Mouse (Mus musculus) neural tube, embryonic 11.5 days (tissue): ENCODE data around the gene Mecom. TPM values are rescaled to one million over a fixed set of nuclear protein-coding genes. Genes with fewer than 3 reads are reported as not detected.
"Not testable (repeated sequence)": the region's sequence is repeated elsewhere in the genome, so short reads cannot be mapped to it uniquely, and the experiment has no call there.

Experiments
- ATAC-seq: fragments of 200-750 bp; cut with Nextera tagmentation; 2 replicates; pipeline ENCODE4 v1.8.0; 2017; ENCODE audit warnings: moderate number of reproducible peaks, mild to moderate bottlenecking, moderate TSS enrichment, moderate library complexity; ENCODE audit not compliant: insufficient read depth, low FRiP score, low TSS enrichment
- DNase-seq: peaks from one replicate; pipeline ENCODE4 v3.0.0-alpha.2; 2015; ENCODE audit warnings: low spot score
- H3K27ac ChIP-seq: fragments of 300-500 bp; sonication (generic); 2 replicates; pipeline ENCODE4 v1.5.1; 2014; ENCODE audit warnings: low read depth, mild to moderate bottlenecking, low read length
- H3K27me3 ChIP-seq: fragments of 300-500 bp; sonication (generic); 2 replicates; pipeline ENCODE4 v1.6.1; 2014; ENCODE audit warnings: mild to moderate bottlenecking, low read length, mixed read lengths; ENCODE audit not compliant: control insufficient read depth, insufficient read depth
- H3K36me3 ChIP-seq: fragments of 300-500 bp; sonication (generic); 2 replicates; pipeline ENCODE4 v1.6.1; 2014; ENCODE audit warnings: mild to moderate bottlenecking, low read length, moderate library complexity, mixed read lengths; ENCODE audit not compliant: control insufficient read depth, insufficient read depth
- H3K4me1 ChIP-seq: fragments of 300-500 bp; sonication (generic); 2 replicates; pipeline ENCODE4 v1.6.1; 2014; ENCODE audit warnings: low read length, mixed read lengths; ENCODE audit not compliant: control insufficient read depth, insufficient read depth
- H3K4me2 ChIP-seq: fragments of 300-500 bp; sonication (generic); 2 replicates; pipeline ENCODE4 v1.6.1; 2014; ENCODE audit warnings: low read depth, mild to moderate bottlenecking, moderate library complexity
- H3K4me3 ChIP-seq: fragments of 300-500 bp; sonication (generic); 2 replicates; pipeline ENCODE4 v1.5.1; 2014; ENCODE audit warnings: low read depth, low read length
- H3K9ac ChIP-seq: fragments of 300-500 bp; sonication (generic); 2 replicates; pipeline ENCODE4 v1.6.1; 2014; ENCODE audit warnings: mild to moderate bottlenecking, low read length
- H3K9me3 ChIP-seq: fragments of 300-500 bp; sonication (generic); 2 replicates; pipeline ENCODE4 v1.6.1; 2016; ENCODE audit warnings: low read length; ENCODE audit not compliant: control insufficient read depth
- WGBS: fragments of 180-500 bp; shearing (Covaris S2); extraction: QIAGEN DNeasy Blood & Tissue Kit; methylation state at CpG from one replicate; pipeline ENCODE4 v1.1.7; 2014; 5-methylcytosine and 5-hydroxymethylcytosine counted together
- polyA plus RNA-seq: library from polyadenylated mRNA; unstranded; fragments of >200 nt; fragmentation: Nextera tagmentation; extraction: Ambion mirVana; gene quantifications from 2 replicates; pipeline ENCODE4 v1.2.1, GENCODE M21; 2014

Mecom gene
- polyA plus RNA-seq, 1 experiment from 2014 or later, result 31.8 TPM

DNA sequence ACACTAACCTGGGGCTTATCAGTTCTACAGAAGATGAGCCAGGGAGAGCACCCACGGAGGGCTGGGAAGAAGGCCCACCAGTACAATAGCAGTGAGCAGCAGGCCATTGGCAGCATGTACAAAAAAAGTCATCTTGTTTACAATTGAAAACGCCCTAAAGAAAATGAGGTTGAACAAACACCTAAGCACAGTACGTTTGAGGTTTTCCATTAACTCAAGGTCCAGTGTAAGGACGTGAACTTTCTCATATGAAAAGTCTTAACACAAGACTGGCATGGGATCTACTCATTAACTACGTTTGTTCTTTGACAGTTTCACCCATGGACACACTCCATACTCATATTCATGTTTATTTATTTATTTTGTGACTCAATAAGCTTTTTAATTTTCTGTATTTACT is 118.9 kb downstream of the Mecom start:
- ATAC-seq (no peak), DNase-seq (no peak)
- Histone ChIP-seq H3K4me2 (no peak overlapping the region), H3K9ac (no peak overlapping the region), H3K9me3 (no peaks in the 10 kb centered on the region), H3K36me3 (no peaks in the 10 kb centered on the region), H3K27ac (no peak overlapping the region), H3K4me1 (no peaks in the 10 kb centered on the region), H3K27me3 (no peaks in the 10 kb centered on the region), H3K4me3 (no peak overlapping the region)
- WGBS, result 87% methylated on average over 5 of the region's 5 CpGs

DNA sequence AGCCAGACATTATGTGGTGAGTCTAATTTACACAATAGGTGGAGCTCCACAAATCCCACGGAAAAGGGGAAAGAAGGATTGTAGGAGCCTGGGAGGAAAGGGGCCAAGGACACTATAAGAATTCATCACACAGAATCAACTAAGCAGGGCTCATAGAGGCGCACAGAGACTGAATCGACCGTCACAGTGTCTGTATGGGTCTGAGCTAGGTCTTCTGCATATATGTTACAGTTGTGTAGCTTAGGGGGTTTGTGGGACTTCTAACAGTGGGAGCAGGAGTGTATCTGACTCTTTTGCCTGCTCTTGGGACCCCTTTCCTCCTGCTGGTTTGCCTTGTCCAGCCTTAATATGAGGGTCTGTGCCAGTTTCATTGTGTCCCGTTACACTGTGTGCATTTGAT is 123.8 kb downstream of the Mecom start:
- H3K9me3 ChIP-seq, result no peaks in the 10 kb centered on the region
- 85% methylated on average over 5 of the region's 5 CpGs for WGBS
- ATAC-seq (no peak), DNase-seq (no peak)
- H3K4me3 ChIP-seq, result no peak overlapping the region
- H3K36me3 ChIP-seq, result no peaks in the 10 kb centered on the region
- no peak overlapping the region for H3K4me2 ChIP-seq
- H3K27me3 ChIP-seq, result no peaks in the 10 kb centered on the region
- no peak overlapping the region for H3K27ac ChIP-seq
- H3K9ac ChIP-seq, result no peak overlapping the region
- no peaks in the 10 kb centered on the region for H3K4me1 ChIP-seq

DNA sequence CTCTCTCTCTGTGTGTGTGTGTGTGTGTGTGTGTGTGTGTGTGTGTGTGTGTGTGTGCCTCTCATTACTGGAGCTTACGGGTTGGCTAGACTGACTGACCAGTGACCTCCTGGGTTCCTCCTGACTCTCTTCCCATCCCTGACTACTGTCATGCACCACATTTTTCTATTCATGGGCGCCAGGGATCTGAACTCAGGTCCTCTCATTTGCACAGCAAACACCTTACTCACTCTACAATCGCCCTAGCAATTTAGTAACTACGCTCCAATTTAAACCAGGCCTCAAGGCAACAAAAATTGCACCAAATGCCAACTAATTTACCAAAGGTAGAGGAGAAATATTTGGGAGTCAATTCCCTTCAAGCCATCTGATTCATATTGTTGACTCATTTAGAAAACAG is 125.9 kb downstream of the Mecom start:
- not testable (repeated sequence) for H3K9ac ChIP-seq, H3K4me3 ChIP-seq, ATAC-seq, H3K27me3 ChIP-seq, H3K4me2 ChIP-seq, H3K36me3 ChIP-seq, H3K9me3 ChIP-seq, H3K4me1 ChIP-seq, DNase-seq, H3K27ac ChIP-seq
- WGBS, result 93% methylated on average over 4 of the region's 4 CpGs

- Histone ChIP-seq H3K27ac (no peak overlapping the region), H3K27me3 (no peaks in the 10 kb centered on the region), H3K9ac (no peak overlapping the region), H3K4me2 (no peak overlapping the region), H3K4me3 (no peak overlapping the region), H3K4me1 (no peaks in the 10 kb centered on the region), H3K36me3 (no peaks in the 10 kb centered on the region), H3K9me3 (no peaks in the 10 kb centered on the region)
- ATAC-seq (no peak), DNase-seq (no peak)
- 76% methylated on average over 5 of the region's 5 CpGs for WGBS
These were observed 126.9 kb downstream of the Mecom start for GRCm38 (mm10) chr3:30420899-30421298.

DNA sequence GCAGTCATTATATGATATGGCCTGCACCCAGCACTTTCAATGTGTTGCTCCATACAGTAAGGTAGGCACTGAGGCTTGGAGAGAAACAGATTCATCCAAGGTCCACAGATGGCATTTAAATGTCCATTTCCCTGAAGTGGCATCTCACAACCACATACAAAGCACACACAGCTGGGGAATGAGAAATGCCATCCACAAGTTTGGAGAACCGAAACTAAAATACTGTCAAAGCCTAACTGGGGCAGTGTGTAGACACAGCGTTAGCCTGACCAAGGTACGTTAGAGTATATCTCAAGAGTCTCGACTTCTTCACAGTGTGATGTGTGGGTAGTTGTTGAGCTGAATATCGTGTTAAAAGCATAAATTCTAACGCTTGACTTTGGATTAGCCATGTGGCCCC is 133.6 kb downstream of the Mecom start:
- no peaks in the 10 kb centered on the region for H3K36me3 ChIP-seq
- no peak overlapping the region for H3K4me3 ChIP-seq
- 0 out of 2 replicates have a peak, but pooled peaks cover 2% of the 10 kb centered on the region for H3K4me1 ChIP-seq
- no peak overlapping the region for H3K27ac ChIP-seq
- ATAC-seq (no peak), DNase-seq (no peak)
- H3K9me3 ChIP-seq, result no peaks in the 10 kb centered on the region
- H3K9ac ChIP-seq, result no peak overlapping the region
- no peak overlapping the region for H3K4me2 ChIP-seq
- 91% methylated on average over 6 of the region's 6 CpGs for WGBS
- H3K27me3 ChIP-seq, result no peaks in the 10 kb centered on the region

DNA sequence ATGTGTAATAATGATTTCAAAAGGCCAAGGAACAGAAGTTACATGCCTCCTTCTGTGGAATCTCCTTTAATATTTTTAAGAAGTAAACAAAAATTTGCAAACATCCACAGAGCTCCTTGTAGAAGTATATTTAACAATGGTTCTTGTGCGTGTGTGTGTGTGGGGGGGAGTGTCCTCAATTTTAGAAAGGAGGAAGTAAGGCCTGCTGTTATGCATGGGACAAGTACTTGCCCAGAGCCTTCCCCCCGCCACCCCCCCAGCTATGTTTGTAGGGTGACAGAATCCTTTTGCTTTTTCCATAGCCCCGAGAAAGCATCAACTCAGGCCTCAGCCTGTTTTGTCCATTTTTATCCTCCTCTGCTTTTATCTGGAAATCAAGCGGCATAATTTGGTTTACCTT is 137.0 kb downstream of the Mecom start:
- Histone ChIP-seq H3K4me1 (0 out of 2 replicates have a peak, but pooled peaks cover 2% of the 10 kb centered on the region), H3K9me3 (no peaks in the 10 kb centered on the region), H3K9ac (no peak overlapping the region), H3K4me3 (no peak overlapping the region), H3K27ac (no peak overlapping the region), H3K27me3 (no peaks in the 10 kb centered on the region), H3K36me3 (no peaks in the 10 kb centered on the region), H3K4me2 (no peak overlapping the region)
- DNase-seq (no peak), ATAC-seq (no peak)
- 52% methylated on average over 4 of the region's 4 CpGs for WGBS

- no peaks in the 10 kb centered on the region for H3K4me1 ChIP-seq
- no peak for ATAC-seq
- no peak overlapping the region for H3K9ac ChIP-seq
- H3K36me3 ChIP-seq, result no peaks in the 10 kb centered on the region
- H3K9me3 ChIP-seq, result no peaks in the 10 kb centered on the region
- no peak overlapping the region for H3K4me3 ChIP-seq
- no peak overlapping the region for H3K4me2 ChIP-seq
- no peak overlapping the region for H3K27ac ChIP-seq
- no peak for DNase-seq
- 87% methylated on average over 4 of the region's 4 CpGs for WGBS
- H3K27me3 ChIP-seq, result no peaks in the 10 kb centered on the region
These were observed 143.0 kb downstream of the Mecom start for GRCm38 (mm10) chr3:30404821-30405220.

- DNase-seq (no peak), ATAC-seq (no peak)
- Histone ChIP-seq H3K27me3 (no peaks in the 10 kb centered on the region), H3K4me3 (no peak overlapping the region), H3K9ac (no peak overlapping the region), H3K4me1 (no peaks in the 10 kb centered on the region), H3K27ac (no peak overlapping the region), H3K4me2 (no peak overlapping the region), H3K9me3 (no peaks in the 10 kb centered on the region), H3K36me3 (no peaks in the 10 kb centered on the region)
- 84% methylated on average over 7 of the region's 7 CpGs for WGBS
These were observed 148.9 kb downstream of the Mecom start for GRCm38 (mm10) chr3:30398911-30399310.

- ATAC-seq (no peak), DNase-seq (no peak)
- Histone ChIP-seq H3K9ac (no peak overlapping the region), H3K4me1 (no peaks in the 10 kb centered on the region), H3K36me3 (no peaks in the 10 kb centered on the region), H3K4me3 (no peak overlapping the region), H3K27me3 (no peaks in the 10 kb centered on the region), H3K27ac (no peak overlapping the region), H3K9me3 (no peaks in the 10 kb centered on the region), H3K4me2 (no peak overlapping the region)
- WGBS, result 89% methylated on average over 4 of the region's 4 CpGs
These were observed 152.9 kb downstream of the Mecom start for GRCm38 (mm10) chr3:30394911-30395310.
